Mouse (Mus musculus) frontal cortex, postnatal 36 days (tissue): ENCODE measurements around the gene 1700015F17Rik.

Experiments used
- DNase-seq, 2 experiments: peaks; one replicate each; pipeline ENCODE4 v3.0.0; 2022; ENCODE audit warnings: low spot score in 2 of 2

1700015F17Rik gene

DNA sequence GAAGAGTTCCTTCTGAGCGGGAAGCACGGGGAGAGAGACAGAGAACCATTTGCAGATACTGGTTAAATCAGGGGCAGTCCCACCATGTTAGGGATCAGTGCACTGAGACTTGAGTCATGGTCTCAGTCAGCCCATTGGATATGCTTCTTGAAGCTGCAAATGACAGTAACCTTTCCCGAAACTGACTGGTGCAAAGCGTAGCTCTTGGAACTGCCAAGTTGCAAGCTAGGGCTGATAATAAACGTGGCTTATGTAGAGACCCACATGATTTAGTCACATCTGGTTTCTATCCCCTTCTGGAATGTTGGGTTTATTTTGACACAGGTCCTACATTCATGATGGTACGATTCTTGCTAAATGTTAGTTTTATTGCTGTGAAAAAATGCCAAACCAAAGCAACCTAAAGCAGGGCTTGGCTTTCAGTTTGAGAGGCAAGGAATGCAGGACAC, 55.2 kb downstream of the 1700015F17Rik start:
- DNase-seq = no peak

DNA sequence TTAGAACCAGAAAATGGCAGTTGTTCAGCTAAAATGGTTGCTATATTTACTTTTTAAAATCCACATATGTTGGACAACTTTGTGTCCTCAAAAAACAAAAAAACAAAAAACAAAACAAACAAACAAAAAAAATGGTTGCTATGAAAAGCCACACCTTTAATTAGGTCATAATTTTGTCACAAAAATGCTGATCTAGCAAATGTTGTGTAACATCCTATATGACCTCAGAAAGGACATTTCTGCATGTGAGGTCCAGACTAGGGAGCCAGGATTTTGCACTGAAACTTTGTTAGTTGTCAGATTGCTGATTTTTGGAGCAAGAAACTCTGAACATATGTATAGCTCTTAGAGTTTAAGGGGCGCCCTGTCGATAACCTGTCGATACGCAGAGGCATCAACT, 55.9 kb downstream of the 1700015F17Rik start:
- DNase-seq = no peak

GRCm38 (mm10) chr5:5421439-5421838, 57.5 kb downstream of the 1700015F17Rik start:
- DNase-seq = no peak

GRCm38 (mm10) chr5:5419992-5420455, 58.9 kb downstream of the 1700015F17Rik start, which contains the start of gene Cdk14:
Gene Cdk14 (minus strand): TSS chr5:5420312.
- DNase-seq = no peak

DNA sequence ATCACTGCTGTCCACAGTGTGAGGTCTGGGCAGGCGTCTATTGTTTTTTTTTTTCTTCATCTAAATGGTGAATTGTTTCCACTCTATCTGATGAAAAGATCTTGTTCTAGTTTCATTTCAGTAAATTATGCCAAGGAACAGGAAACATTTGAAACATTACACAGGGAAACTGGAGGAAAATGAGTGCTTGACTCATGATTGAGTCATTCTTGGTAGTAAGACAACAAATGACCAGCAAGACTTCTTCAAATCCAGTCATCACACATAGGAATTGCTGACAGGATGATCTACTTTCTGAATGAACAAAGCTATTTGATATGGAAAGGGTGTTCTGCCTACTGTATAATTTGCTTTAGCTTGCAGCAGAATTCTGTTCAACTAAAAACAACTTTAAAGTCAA, 59.7 kb downstream of the 1700015F17Rik start:
- no peak for DNase-seq

GRCm38 (mm10) chr5:5414835-5415234, 64.1 kb downstream of the 1700015F17Rik start:
- DNase-seq = no peak

- DNase-seq = no peak
These were observed 67.1 kb downstream of the 1700015F17Rik start for GRCm38 (mm10) chr5:5411886-5412285.

DNA sequence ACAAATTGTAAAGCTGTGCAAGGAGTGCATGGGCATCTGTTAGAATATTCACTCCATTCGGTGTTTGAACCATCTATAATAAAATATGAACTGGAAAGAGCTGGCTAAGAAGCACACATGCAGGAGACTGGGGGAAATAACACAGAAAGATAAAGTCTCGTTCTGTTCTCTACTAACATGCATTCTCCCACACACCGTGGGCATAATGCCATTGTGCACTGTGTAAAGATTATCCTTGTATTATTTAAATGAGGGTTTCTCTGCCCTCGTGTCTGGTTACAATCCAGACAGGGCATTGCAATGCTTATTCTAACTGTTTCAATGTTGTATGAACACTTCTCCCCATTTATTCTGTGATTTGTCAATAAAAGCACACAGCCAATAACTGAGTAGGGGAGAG, 77.0 kb downstream of the 1700015F17Rik start:
- peak; percentile 14 to 29 for DNase-seq

GRCm38 (mm10) chr5:5392786-5393185, 86.2 kb downstream of the 1700015F17Rik start:
- DNase-seq = no peak
